Mouse (Mus musculus) lung, embryonic 16.5 days (tissue): ENCODE results near the gene Nsdhl. TPM values are rescaled to one million over a fixed set of nuclear protein-coding genes. Genes with fewer than 3 reads are reported as not detected.

Experiments used
- ATAC-seq: fragments of 200-750 bp; cut with Nextera tagmentation; 2 replicates; pipeline ENCODE4 v1.8.0; 2017; ENCODE audit warnings: low read depth, mild to moderate bottlenecking, moderate library complexity
- H3K27ac ChIP-seq: fragments of 300-500 bp; sonication (generic); 2 replicates; pipeline ENCODE4 v1.5.1; 2014; ENCODE audit warnings: mild to moderate bottlenecking, control low read depth, low read length
- H3K27me3 ChIP-seq: fragments of 300-500 bp; sonication (generic); 2 replicates; pipeline ENCODE4 v1.6.1; 2014; ENCODE audit warnings: low read depth, low read length, mixed read lengths; ENCODE audit not compliant: control insufficient read depth, insufficient read depth
- H3K36me3 ChIP-seq: fragments of 300-500 bp; sonication (generic); 2 replicates; pipeline ENCODE4 v1.6.1; 2014; ENCODE audit warnings: low read length; ENCODE audit not compliant: control insufficient read depth, insufficient read depth
- H3K4me1 ChIP-seq: fragments of 300-500 bp; sonication (generic); replicated peaks from 2 replicates; pipeline ENCODE4 v1.6.1; 2014; ENCODE audit warnings: low read length, mixed read lengths; ENCODE audit not compliant: control insufficient read depth, insufficient read depth
- H3K4me2 ChIP-seq: fragments of 300-500 bp; sonication (generic); 2 replicates; pipeline ENCODE4 v1.6.1; 2014; ENCODE audit warnings: low read depth, low read length, control low read depth
- H3K4me3 ChIP-seq: fragments of 300-500 bp; sonication (generic); 2 replicates; pipeline ENCODE4 v1.5.1; 2014; ENCODE audit warnings: mild to moderate bottlenecking, low read length, control low read depth
- H3K9ac ChIP-seq: fragments of 300-500 bp; sonication (generic); 2 replicates; pipeline ENCODE4 v1.6.1; 2014; ENCODE audit warnings: low read length, control low read depth
- H3K9me3 ChIP-seq: fragments of 300-500 bp; sonication (generic); 2 replicates; pipeline ENCODE4 v1.6.1; 2016; ENCODE audit warnings: low read length; ENCODE audit not compliant: control insufficient read depth
- WGBS: fragments of 180-500 bp; shearing (Covaris S2); extraction: QIAGEN DNeasy Blood & Tissue Kit; methylation state at CpG from one replicate; pipeline ENCODE4 v1.1.7; 2014; 5-methylcytosine and 5-hydroxymethylcytosine counted together
- polyA plus RNA-seq: library from polyadenylated mRNA; unstranded; fragments of >200 nt; fragmentation: Nextera tagmentation; extraction: Ambion mirVana; gene quantifications from 2 replicates; pipeline ENCODE4 v1.2.1, GENCODE M21; 2015

Gene Nsdhl
- 18.4 and 18.9 TPM in 2 replicates for polyA plus RNA-seq

DNA sequence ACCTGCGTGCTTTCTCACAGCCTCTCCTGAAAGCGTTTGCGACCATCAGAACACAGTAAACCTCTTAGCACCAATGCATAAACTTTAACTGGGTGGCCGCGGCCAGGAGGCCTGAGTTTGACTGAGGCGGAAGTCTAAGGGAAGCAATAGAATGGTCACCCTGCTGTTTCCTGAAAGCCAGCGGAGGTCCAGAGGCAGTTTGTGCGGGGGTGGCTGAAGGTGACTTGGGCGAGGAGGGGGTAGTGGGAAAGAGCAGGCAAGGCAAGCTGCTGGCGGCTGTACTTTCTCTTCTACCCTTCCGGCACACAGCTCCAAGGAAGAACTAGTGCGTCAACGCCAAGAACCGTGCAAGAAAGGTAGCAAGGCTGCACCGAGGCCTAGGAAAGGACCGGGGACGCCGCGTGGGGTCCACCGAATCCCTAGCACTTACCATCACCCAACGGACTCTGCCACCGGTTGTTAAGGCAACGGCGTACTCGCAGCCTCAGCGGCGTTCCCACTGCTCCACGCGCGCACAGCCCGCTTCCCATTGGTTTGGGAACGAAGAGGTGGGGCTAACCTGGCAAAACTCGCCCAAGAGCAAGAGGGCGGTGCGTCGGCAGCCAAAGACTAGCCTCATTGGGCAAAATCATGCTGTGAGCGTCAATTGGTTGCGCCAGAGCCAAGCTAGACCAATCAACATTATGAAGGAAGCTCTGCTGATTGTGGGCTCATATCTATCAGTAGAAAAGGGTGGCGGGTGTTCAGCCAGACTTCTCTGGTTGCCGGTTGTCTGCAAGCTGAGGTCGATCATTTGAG is at the start of gene Nsdhl, which contains the start of gene Cetn2:
Gene Nsdhl (plus strand): TSS at position 674 of the 798 bp plus-strand sequence.
Gene Cetn2 (minus strand): TSS at position 528 of the 798 bp plus-strand sequence.
- H3K9ac ChIP-seq: peak within 1 kb of the TSS; percentile 66
- H3K27me3 ChIP-seq: no peaks in the 10 kb centered on the region
- H3K4me3 ChIP-seq: peak within 1 kb of the TSS; percentile 66
- WGBS: 12% methylated on average over 41 of the region's 41 CpGs
- no peaks in the 10 kb centered on the region for H3K9me3 ChIP-seq
- H3K27ac ChIP-seq: no peak within 1 kb of the TSS
- no peaks in the 10 kb centered on the region for H3K4me1 ChIP-seq
- H3K4me2 ChIP-seq: peak within 1 kb of the TSS; percentile 57
- peak; percentile 99 for ATAC-seq
- no peaks in the 10 kb centered on the region for H3K36me3 ChIP-seq

DNA sequence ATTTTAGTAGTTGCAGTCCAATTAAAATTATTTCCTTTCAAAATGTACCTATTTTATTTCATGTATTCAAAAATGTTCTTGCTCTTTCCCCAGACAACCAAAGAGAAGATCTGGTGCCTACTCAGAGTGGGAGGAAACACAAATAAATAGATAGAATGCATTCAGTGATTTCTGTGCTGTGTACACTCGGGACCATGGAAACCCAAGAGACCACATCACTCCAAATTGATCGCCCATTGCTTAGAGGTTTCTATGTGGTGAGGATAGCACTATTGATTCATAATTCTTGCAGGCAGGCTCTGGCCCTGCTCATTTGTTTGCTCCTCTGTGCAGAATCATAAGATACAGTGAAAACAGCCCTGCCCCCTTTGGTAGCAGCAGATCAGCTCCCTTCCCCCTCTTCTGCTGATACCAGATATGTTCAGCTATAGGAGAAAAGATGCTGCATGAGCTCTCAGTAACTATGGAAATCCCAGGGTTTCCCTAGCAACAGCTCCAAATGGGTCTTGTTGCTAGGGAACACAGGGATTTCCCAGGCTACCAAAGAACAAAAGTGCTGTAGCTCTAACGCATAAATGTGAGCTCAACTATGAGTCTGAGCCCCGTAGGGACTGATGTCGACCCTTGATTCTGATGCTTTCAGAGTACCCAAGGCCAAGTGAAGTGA is 22.8 kb upstream of the Nsdhl start:
- Histone ChIP-seq H3K9ac (no peak overlapping the region), H3K27me3 (no peaks in the 10 kb centered on the region), H3K4me1 (no peaks in the 10 kb centered on the region), H3K4me2 (no peak overlapping the region), H3K27ac (no peak overlapping the region), H3K4me3 (no peak overlapping the region), H3K9me3 (no peaks in the 10 kb centered on the region), H3K36me3 (no peaks in the 10 kb centered on the region)
- 64% methylated on average over 5 of the region's 5 CpGs for WGBS
- no peak for ATAC-seq

DNA sequence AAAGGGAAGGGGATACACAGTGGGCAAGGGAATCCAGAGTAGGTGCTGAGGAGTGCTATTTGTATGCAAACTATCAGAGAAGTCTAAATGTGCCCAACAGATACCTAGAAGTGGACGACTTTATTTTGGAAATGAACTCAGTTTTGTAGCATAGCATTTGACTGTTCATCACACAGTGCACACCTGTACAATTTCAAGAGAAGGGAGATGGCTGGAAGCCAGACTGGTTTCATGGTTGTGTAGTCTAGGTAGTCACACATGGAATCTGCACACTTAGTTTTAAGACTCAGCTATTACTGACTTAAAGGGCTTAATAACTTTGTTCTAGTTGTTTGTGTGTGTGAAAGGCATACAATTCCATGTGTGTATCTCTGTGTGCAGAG is 22.3 kb upstream of the Nsdhl start:
- WGBS: 67% methylated on average over 1 of the region's 1 CpGs
- H3K4me1 ChIP-seq: no peaks in the 10 kb centered on the region
- H3K27me3 ChIP-seq: no peaks in the 10 kb centered on the region
- no peak for ATAC-seq
- no peaks in the 10 kb centered on the region for H3K9me3 ChIP-seq
- H3K36me3 ChIP-seq: no peaks in the 10 kb centered on the region
- H3K9ac ChIP-seq: no peak overlapping the region
- H3K4me3 ChIP-seq: no peak overlapping the region
- H3K4me2 ChIP-seq: no peak overlapping the region
- no peak overlapping the region for H3K27ac ChIP-seq

DNA sequence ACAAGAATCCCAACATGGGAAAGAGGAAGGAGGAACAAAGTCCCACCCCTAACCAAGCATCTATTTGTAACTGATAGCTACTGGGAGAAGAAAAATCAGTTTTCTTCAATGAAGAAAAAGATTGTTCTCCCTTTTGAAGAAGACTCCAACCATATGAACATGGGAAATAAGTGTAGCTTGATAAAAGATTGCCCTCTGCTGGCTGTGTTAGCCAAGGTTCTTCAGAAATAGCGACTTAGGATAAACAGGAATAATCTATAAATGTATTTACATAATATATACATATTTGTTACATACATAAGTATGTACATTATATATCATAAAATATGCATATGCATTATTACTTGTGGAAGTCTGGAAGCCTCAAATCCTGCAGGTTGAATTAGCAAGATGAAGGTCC is 15.8 kb upstream of the Nsdhl start:
- Histone ChIP-seq H3K9me3 (no peaks in the 10 kb centered on the region), H3K36me3 (no peaks in the 10 kb centered on the region)

DNA sequence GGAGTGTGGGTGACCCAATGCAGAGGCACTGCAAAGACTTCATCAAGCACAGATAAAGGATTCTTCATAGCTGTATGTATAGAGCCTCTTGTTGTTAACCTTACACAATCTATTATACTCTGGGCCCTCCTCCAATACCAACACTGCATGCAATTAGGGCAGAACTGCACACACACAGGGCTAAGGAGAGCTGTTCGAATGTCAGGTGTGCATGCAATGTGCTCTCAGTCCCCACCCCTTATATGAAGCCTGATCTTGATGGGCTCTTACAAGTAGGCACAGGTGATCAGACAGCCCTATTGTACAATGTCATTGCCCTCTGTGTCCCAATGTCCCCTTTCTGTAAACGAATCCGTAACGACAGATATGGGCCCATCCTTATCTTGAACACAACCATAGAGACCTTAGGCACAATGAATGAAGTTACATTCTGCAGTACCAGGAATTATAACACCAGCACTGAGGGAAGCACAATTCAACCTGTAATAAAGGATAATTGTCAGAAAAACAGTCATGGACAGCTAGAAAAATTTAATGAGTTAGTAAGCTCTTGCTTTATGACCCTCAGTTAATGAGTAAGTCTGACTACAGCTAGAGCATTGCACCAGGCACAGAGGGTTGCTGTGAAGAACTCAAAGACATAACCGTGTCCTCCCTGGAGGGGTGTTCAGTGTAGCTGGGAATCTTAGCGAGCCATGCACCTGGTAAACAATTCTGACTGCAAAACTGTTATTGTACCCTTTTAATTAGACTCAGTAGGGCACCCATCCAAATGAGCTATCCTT is 10.5 kb upstream of the Nsdhl start:
- Histone ChIP-seq H3K27me3 (no peaks in the 10 kb centered on the region), H3K9ac (no peak overlapping the region), H3K27ac (no peak overlapping the region), H3K4me1 (no peaks in the 10 kb centered on the region), H3K36me3 (no peaks in the 10 kb centered on the region), H3K9me3 (no peaks in the 10 kb centered on the region), H3K4me3 (no peak overlapping the region), H3K4me2 (no peak overlapping the region)
- 73% methylated on average over 6 of the region's 6 CpGs for WGBS
- ATAC-seq: no peak

More for the DNA sequence above, 15.8 kb upstream of the Nsdhl start:
- H3K4me3 ChIP-seq: no peak overlapping the region
- no peak overlapping the region for H3K9ac ChIP-seq
- no peak overlapping the region for H3K27ac ChIP-seq
- H3K27me3 ChIP-seq: no peaks in the 10 kb centered on the region
- no peaks in the 10 kb centered on the region for H3K4me1 ChIP-seq
- H3K4me2 ChIP-seq: no peak overlapping the region
- WGBS: 31% methylated on average over 1 of the region's 1 CpGs
- ATAC-seq: no peak

DNA sequence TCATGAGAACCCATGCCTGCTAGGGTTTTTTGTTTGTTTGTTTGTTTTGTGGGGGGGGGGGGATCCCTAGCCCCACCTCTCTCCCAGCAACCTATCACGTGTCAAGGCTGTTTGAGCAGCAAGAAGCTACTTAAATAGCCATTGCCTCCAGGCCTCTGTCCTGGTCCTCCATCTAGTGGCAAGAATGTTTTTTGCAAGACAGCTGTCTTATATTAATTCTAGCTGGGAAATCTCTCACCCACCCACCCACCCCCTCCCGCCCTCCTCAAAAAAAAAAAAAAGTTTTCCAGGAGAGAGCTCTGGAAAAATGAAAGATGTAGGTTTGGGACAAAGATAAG is 10.0 kb upstream of the Nsdhl start:
- ATAC-seq: 0 out of 2 replicates have a peak, but pooled peaks have one; percentile 26

DNA sequence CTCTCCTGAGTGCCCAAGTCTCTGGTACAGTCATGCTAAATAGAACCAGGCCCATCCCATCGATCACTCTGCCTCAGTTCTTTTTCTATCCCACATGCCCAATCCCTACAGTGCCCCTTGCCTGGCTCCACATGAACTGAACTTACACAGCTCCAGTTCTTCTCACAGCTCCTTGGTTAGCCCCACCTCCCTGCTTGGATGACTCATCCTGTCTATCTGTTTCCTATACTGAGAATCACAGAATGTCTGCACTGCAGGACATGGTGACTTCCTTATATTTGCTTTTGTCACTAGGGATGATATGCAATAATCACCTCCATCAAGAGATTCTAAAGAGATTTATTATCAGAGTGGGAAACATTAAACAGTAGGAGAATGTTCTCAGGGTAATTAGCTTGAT is 6.7 kb upstream of the Nsdhl start:
- H3K9me3 ChIP-seq: no peaks in the 10 kb centered on the region
- no peaks in the 10 kb centered on the region for H3K36me3 ChIP-seq
- no peaks in the 10 kb centered on the region for H3K4me1 ChIP-seq
- no peak overlapping the region for H3K4me3 ChIP-seq
- ATAC-seq: no peak
- no peak overlapping the region for H3K9ac ChIP-seq
- H3K4me2 ChIP-seq: no peak overlapping the region
- H3K27me3 ChIP-seq: no peaks in the 10 kb centered on the region
- no peak overlapping the region for H3K27ac ChIP-seq
- 76% methylated on average over 1 of the region's 1 CpGs for WGBS

More for the DNA sequence above, 10.0 kb upstream of the Nsdhl start:
- H3K9me3 ChIP-seq: no peaks in the 10 kb centered on the region
- H3K27ac ChIP-seq: no peak overlapping the region
- H3K4me1 ChIP-seq: no peaks in the 10 kb centered on the region
- no peak overlapping the region for H3K9ac ChIP-seq
- H3K27me3 ChIP-seq: no peaks in the 10 kb centered on the region
- no peak overlapping the region for H3K4me3 ChIP-seq
- H3K4me2 ChIP-seq: no peak overlapping the region
- 15% methylated on average over 2 of the region's 2 CpGs for WGBS
- no peaks in the 10 kb centered on the region for H3K36me3 ChIP-seq

DNA sequence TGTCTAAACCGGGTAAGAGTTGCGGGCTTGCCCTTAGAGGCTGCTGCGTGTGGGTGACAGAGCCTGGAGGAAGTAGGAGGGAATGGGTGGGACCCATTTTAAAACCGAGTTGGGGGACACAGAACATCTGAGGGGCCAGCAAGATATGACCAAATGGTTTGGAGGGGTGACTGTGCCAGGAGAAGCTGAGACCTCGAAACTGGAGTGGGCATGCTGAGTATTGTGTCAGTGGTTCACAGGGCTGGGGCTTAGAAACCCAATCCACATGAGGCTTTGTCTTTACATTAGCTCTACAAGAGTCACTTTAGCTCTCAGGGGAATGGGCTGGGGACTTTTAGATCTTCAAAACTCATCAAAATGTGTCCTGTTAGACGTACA is 314 bp downstream of the Nsdhl start:
- Histone ChIP-seq H3K4me2 (peak overlapping the region; percentile 57), H3K27ac (no peak overlapping the region), H3K27me3 (no peaks in the 10 kb centered on the region), H3K4me1 (no peaks in the 10 kb centered on the region), H3K36me3 (no peaks in the 10 kb centered on the region), H3K9me3 (no peaks in the 10 kb centered on the region), H3K9ac (peak overlapping the region; percentile 66), H3K4me3 (peak overlapping the region; percentile 66)
- WGBS: 18% methylated on average over 6 of the region's 6 CpGs
- no peak; the same call in none of the 2 replicates for ATAC-seq

DNA sequence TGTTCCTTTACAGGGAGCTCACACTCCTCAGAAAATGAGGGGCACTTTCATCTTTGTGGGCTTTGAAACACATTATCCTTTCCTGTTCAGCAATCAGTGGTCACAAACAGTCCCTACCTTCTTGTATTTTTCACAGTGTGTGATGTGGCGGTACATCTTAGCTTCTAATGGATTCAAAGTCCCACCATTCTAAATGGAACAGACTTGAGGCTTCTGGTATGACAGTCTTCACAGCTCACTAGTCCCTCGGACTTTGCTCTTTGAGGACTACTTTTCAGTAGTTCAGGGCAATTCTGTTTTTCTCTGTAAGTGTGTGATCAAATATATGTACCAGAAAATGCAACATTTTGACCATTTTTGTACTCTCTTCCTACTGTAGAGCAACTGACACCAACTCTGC is 3.0 kb downstream of the Nsdhl start:
- no peak overlapping the region for H3K9ac ChIP-seq
- H3K4me2 ChIP-seq: no peak overlapping the region
- H3K4me3 ChIP-seq: no peak overlapping the region
- no peak for ATAC-seq
- no peaks in the 10 kb centered on the region for H3K27me3 ChIP-seq
- H3K27ac ChIP-seq: no peak overlapping the region
- no peaks in the 10 kb centered on the region for H3K9me3 ChIP-seq
- WGBS: 67% methylated on average over 2 of the region's 2 CpGs
- no peaks in the 10 kb centered on the region for H3K36me3 ChIP-seq
- no peaks in the 10 kb centered on the region for H3K4me1 ChIP-seq
